Mouse (Mus musculus) ES-E14 (cell line): ENCODE data around the gene Mea1.

Experiments
- CHD2 ChIP-seq: IDR thresholded peaks from 2 replicates; pipeline ENCODE4 v1.6.1; 2014; ENCODE audit warnings: mild to moderate bottlenecking, low read depth, low read length, inconsistent platforms
- MAFK ChIP-seq: IDR thresholded peaks from 2 replicates; pipeline ENCODE4 v1.6.1; 2014; ENCODE audit warnings: mild to moderate bottlenecking, low read depth, low read length, inconsistent platforms; ENCODE audit not compliant: insufficient read depth
- ZNF384 ChIP-seq: IDR thresholded peaks from 2 replicates; pipeline ENCODE4 v1.6.1; 2012; ENCODE audit warnings: low read depth, low read length, inconsistent platforms

GRCm38 (mm10) chr17:46702100-46702499, 23.5 kb downstream of the Mea1 start:
- no peak for TF ChIP-seq CHD2
- no peak for TF ChIP-seq MAFK
- TF ChIP-seq ZNF384 = no peak
